Mouse (Mus musculus) right cerebral cortex, postnatal 36 days (tissue): ENCODE data around the gene Gm28051.
A peak's percentile ranks its signal among the peaks of the same experiment; 100 is the strongest.

Source experiments
- DNase-seq, 2 experiments: peaks; one replicate each; pipeline ENCODE4 v3.0.0; 2022; ENCODE audit warnings: low spot score in 2 of 2, mixed read lengths in 1 of 2

The Gm28051 gene

DNA sequence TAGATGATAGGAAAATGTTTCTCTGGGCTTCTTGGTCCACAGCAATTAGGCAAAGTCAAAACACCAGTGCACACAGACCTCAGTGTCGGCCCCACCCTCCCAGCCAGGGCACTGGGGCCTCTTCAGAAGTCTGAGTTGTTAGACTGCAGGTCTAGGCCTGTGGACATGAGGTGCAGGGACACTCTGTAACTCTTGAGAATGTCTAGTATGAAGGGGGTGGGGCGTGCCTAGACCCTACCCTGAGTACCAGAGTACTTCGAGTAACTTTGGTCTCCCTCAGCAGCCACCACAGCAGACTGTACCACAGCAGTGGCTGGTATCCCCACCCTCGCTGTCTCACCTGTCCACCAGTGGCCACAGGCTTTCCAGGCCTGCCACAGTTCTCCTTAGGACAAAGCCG is 71.2 kb downstream of the Gm28051 start:
- no peak for DNase-seq

DNA sequence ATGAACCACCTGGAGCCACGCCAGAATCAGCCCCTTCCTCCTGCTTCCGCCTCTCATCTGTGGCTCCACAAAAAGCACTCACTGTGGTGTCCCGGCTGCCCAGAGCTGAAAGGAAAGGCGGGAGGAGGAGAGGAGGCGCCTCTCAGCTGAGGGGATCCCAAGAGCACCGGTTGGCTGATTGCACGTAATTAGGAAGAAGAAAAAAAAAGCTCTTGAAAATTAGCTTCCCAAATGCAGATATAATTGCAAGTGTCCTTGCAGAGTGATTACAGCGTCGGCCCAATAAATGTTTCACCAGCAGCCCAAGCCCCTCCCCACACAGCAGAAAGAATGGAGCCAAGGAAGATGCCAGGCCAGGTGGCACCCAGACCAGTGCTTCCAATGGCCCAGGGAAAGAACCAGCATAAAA is 72.0 kb downstream of the Gm28051 start:
- DNase-seq = no peak

DNA sequence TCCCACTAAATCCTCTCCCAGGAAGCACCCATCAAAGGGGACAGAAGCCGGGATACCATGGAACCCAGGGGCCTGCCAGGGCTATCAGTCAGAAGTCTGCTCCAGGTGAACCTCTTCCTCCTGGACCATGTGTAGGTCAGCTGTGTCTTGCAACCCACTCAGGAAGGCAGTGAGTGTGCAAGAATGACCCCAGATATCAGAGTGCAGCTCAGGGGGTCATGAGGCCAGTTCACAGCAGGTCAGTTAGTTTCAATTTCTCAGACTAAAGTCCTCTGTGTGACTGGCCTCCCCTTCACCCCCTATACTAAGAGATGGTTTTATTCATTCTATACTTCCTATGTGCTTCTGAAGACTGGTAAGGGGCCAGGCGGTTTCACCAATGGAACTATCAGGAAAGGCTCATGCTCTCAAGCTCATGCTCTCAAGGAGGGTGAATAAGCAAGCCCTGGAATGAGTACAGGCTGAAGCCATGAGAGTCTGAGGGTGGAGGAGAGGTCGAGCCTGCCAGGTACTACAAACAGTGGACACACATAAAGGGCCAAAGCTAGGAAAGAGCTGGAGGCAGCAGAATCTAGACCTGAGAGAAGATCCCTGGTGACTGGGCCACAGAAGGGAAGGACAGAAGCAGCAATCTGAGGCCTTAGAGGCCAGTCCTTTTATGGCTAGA is 72.7 kb downstream of the Gm28051 start:
- no peak for DNase-seq

DNA sequence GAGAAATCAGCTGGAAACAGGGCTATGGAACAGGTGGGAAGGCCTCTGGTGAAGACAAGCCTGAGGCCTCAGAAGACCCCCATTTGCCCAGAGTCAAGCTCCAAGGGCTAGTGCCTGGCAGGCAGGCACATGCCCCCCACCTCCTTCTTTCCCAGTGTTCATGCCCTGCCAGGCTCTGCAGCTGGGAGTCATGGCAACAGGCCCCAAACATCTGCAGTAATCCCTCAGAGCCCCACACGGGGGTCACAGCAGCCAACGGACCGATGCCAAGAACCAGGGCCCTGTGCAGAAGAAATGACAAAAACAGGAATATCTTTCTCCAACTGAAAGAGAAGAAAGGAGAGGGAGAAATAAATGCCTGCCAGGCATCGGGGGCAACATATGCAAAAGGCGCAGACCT is 73.6 kb downstream of the Gm28051 start:
- no peak for DNase-seq

DNA sequence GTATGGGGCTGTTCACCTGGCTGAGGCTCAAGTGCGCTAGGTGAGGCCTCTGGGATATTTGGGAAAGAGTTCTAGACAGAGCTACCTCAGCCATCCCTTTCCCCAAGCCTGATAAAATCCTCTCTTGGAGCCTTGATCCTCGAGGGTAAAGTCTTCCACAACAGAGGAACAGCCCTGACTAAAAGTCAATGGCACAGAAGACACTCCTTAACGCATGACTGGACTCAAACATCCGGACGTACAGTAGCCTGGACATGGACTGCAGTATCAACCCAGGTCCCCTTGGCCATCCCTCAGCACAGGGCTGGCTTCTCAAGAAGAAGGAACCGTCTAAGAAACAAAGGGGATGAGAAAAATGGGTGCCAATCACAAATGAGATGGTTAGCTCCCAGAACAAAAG is 74.1 kb downstream of the Gm28051 start:
- no peak for DNase-seq

DNA sequence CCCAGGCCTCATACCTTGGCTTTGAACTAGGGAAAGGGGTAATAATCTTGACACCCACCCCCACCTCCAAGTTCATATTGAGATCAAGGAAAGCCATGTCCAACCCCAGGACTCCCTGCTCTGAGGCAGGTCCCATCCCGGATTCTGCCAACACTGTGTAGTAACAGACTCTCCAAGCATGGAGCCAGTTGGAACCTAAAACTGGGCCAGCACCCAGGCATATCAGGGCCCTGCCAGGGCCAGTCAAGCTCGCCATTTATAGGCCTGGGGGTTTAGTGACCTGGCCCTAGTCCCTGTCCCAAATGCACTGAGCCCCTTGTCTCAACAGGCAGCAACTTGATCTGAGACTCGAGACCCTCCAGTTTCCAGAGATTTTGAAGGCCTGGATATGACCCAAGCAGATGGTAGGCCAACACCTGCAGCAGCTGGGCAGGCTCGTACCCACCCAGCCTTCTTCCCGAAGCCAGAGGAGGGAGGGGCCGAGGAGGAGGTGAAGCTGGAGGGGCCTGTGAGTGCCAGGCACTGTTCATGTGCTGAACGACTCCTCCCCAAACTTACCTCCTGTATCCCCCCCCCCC is 74.8 kb downstream of the Gm28051 start:
- no peak for DNase-seq

DNA sequence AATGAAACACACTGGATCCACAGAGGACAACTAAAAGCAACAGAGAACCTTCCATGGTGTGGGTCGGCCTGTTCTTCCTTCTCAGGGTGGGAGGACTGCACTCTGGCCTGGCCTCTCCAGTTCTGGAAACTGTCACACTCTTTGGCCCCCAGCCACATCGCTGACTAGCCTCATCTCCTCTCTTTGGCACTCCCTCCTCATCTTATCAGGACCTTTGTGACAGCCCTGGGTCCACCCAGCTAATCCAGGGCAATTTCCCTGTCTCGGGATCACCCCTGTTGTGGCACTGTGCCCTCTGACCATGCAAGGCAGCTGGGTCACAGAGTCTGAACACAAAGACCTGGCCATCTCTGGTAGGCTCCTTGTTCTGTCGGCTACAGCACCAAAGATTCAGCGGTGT is 75.5 kb downstream of the Gm28051 start:
- DNase-seq = no peak

DNA sequence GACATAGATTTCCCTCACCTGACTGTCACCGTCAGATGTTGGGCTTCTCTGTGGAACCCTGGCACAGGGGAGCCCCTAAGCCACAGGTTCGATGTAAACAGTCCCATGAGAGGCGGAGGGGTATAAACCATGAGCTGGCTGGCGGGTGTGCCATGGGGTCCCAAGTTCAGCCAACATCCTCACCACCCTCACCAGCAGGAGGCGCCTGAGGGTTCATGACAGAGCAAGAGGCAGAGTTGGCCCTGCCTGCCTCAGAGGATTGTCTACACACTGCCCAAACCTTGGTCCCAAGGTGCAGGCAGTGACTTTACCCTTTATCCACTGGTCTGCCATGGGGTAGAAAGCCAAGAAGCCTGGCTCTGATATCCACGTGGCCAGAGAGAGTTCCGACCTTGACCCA is 76.0 kb downstream of the Gm28051 start:
- DNase-seq = no peak

DNA sequence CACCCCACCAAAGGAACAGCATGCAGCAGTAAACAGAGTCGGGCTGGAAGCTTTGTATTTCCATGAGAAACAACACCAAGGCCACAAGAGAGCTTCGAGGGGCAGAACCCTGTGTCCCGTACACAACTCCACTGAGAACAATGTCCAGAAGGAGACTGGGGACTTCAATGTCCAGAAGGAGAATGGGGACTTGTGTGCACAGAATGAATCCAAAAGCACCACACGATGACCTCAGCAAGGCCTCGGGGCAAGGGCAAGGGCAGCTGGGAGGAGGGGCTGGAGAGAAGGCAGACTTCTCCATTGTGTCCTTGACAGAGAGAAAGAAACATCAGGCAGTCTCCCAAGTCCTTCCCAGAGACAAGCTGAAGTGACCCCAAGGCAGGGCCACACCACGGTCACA is 78.7 kb downstream of the Gm28051 start:
- DNase-seq = peak in 1 of 2 experiments; percentile 30

DNA sequence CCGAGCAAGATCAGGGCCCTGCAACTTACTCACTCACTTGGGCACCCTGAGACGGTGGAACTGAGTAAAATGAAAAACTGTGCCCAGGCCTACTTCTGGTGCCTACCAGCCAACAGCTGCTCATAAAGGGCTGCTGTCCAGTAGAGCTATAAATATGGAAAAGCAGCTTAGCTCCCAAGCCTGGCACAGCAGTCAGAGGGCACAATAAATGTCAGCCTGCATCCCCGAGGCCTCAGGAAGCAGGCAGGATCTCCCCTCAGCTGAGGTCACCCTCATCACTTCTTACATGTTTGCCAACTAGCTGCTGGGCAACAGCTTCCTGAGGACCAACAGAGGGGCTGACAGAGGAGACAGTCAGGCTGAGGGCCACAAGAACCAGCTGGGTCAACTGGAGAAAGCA is 80.5 kb downstream of the Gm28051 start:
- no peak for DNase-seq

DNA sequence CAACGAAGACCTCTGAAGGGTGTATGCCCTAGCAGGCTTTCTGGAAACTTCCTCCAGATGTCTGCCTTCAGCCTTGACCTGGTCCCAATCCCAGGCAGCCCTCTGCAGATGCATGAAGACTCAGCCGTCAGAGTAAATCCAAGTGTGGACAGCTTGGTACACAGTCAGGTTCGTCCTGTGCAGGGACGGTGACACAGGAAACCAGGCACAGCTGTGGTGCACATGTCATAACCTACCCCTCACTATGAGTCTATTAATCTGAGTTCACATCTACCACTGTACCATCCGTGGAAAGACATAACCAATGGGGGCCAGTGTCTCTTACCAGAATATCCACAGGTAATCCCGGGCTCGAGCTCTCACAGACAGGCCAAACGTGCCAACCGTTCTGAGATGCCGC is 83.0 kb downstream of the Gm28051 start:
- DNase-seq = no peak

DNA sequence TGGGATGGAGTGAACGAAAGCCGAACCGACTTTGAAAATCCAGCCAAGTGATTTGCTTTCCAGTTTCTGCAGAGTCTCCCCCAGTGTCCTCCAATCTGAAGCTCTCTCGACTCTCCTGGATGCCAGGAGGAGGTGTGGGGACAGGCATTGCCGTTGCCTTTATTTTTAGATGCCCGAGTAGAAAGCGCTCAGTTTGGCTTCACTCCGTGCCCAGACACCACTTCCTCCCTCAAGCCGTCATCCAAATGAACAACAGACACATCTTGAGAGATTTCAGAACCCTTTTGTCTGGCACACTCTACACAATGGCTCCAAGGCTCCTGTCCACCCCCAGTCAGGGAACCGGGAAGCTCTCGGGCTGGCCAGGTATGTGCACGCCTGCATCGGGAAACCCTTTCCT is 83.4 kb downstream of the Gm28051 start:
- DNase-seq = peak; percentile 42 to 62

DNA sequence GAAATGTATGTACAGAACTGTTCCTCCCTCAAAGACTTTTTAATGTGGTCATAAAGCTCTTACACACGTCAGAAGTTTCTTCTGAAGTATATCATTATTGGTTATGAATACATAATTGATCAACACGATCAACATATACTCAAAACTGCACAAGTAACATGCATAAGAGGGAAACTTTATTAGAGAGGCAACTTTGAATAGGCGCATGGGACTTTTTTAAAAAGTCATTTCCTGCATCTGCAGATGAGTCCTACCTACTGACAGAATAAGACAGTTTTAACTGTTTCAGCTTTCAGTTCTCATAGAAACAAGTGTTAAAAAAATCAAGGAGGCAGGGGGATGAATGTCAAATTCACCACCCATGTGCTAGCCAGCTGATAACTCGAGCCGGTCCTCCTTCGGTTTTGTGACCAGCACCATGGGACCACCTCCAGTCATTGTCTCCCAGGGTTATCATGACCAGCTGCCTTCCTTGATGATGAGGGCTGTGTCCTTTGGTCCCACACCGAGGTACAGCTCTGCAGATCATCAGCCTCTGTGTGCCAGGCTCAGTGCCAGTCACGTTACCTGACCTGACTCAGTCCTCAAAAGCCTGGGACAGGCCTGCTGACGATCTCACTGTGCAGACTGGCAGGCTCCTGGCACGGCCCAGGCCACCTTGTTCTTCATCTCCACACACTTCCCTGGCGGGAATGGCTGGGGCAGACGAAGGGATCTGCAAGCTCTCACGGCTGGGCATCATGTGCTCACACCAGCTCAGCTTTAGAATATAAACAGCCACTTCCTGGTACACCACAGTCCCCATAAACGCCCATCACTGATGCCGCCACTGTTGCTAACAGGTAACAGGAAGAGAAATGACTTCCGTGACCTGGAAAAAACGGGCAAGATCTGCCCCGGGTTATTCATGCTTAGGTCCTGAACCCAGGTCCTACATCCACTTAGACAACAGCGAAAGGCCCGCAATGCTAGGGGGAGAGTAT is 84.4 kb downstream of the Gm28051 start:
- no peak for DNase-seq

DNA sequence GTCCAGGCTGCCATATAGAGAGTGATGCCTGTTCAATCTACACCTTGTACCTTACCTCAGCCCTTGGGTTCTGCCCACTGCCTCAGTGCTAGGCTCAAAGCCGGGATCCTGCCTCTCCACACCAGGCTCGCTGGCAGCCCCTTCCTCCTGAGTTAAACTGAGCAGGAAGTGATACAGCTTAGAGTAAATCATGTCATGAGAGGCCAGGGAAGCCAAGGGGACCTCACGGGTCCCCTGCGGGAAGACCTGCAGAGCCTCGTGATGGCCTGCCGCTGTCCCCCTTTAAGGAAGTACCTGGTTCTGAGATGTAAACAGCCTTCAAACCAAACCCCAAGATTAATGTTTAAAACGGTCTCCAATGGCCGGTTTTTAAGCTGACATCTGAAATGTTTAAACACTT is 85.4 kb downstream of the Gm28051 start:
- DNase-seq = no peak

DNA sequence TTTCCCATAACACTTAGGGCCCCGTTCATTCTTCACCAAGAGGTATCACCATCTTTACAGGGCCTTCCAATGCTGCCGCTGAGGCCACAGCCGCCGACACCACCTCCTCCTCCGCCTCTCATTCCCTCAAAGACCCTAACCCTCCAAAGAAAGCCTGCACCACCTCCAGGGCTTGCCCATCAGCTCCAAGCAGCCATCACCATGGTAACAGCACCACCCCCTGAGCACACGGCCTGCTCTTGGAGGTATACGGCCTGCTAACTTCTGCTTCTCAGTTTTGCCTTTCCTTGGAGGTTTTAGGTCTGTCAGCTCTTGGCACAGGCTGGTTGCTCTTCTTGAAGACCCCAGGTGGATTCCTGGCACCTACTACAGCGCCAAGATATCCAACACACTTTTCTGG is 86.7 kb downstream of the Gm28051 start:
- DNase-seq = no peak
